Mouse (Mus musculus) thymus, adult 18-20 months (tissue): ENCODE results near the gene Dpp6.

Experiments used
- DNase-seq, 2 experiments: peaks; one replicate each; pipeline ENCODE4 v3.0.0; 2022; ENCODE audit warnings: mixed read lengths in 2 of 2

The Dpp6 gene

GRCm38 (mm10) chr5:27203131-27203530 is 386.1 kb downstream of the Dpp6 start:
- no peak for DNase-seq

GRCm38 (mm10) chr5:27204721-27205120 is 387.7 kb downstream of the Dpp6 start:
- no peak for DNase-seq

GRCm38 (mm10) chr5:27205754-27206153 is 388.8 kb downstream of the Dpp6 start:
- DNase-seq, result no peak

- no peak for DNase-seq
These were observed 389.2 kb downstream of the Dpp6 start for GRCm38 (mm10) chr5:27206213-27206612.

GRCm38 (mm10) chr5:27220116-27220515 is 403.1 kb downstream of the Dpp6 start:
- no peak for DNase-seq

GRCm38 (mm10) chr5:27242078-27242477 is 425.1 kb downstream of the Dpp6 start:
- DNase-seq, result no peak

- DNase-seq, result no peak
These were observed 426.2 kb downstream of the Dpp6 start for GRCm38 (mm10) chr5:27243226-27243625.

- no peak for DNase-seq
These were observed 430.8 kb downstream of the Dpp6 start for GRCm38 (mm10) chr5:27247793-27248192.

- no peak for DNase-seq
These were observed 431.7 kb downstream of the Dpp6 start for GRCm38 (mm10) chr5:27248685-27249084.

- DNase-seq, result no peak
These were observed 432.9 kb downstream of the Dpp6 start for GRCm38 (mm10) chr5:27249951-27250350.

GRCm38 (mm10) chr5:27250906-27251305 is 433.9 kb downstream of the Dpp6 start:
- DNase-seq, result no peak

- no peak for DNase-seq
These were observed 434.4 kb downstream of the Dpp6 start for GRCm38 (mm10) chr5:27251361-27251760.

GRCm38 (mm10) chr5:27255247-27255646 is 438.2 kb downstream of the Dpp6 start:
- no peak for DNase-seq

GRCm38 (mm10) chr5:27258636-27259035 is 441.6 kb downstream of the Dpp6 start:
- no peak for DNase-seq

- DNase-seq, result no peak
These were observed 445.0 kb downstream of the Dpp6 start for GRCm38 (mm10) chr5:27261746-27262727.

GRCm38 (mm10) chr5:27262751-27263150 is 445.7 kb downstream of the Dpp6 start:
- DNase-seq, result no peak

- no peak for DNase-seq
These were observed 448.3 kb downstream of the Dpp6 start for GRCm38 (mm10) chr5:27265281-27265680.

- DNase-seq, result no peak
These were observed 454.3 kb downstream of the Dpp6 start for GRCm38 (mm10) chr5:27271336-27271735.

- no peak for DNase-seq
These were observed 457.9 kb downstream of the Dpp6 start for GRCm38 (mm10) chr5:27274781-27275395.

GRCm38 (mm10) chr5:27275871-27276270 is 458.9 kb downstream of the Dpp6 start:
- DNase-seq, result no peak

- DNase-seq, result no peak
These were observed 461.2 kb downstream of the Dpp6 start for GRCm38 (mm10) chr5:27278120-27278645.

- DNase-seq, result no peak
These were observed 469.9 kb downstream of the Dpp6 start for GRCm38 (mm10) chr5:27286876-27287275.

GRCm38 (mm10) chr5:27291378-27291777 is 474.4 kb downstream of the Dpp6 start:
- no peak for DNase-seq

- DNase-seq, result no peak
These were observed 475.2 kb downstream of the Dpp6 start for GRCm38 (mm10) chr5:27292236-27292635.
